Mouse (Mus musculus) spleen, adult 2 months (tissue): Measurements from ENCODE around the gene Mettl7a2.

Experiments
- CTCF ChIP-seq: fragments of 200-500 bp; IDR thresholded peaks from 2 replicates; pipeline ENCODE4 v1.5.1; 2011; ENCODE audit warnings: mild to moderate bottlenecking, inconsistent platforms; ENCODE audit not compliant: insufficient read depth, insufficient read length, insufficient replicate concordance; ENCODE audit errors: extremely low read depth
- POLR2A ChIP-seq: fragments of 200-500 bp; IDR thresholded peaks from 2 replicates; pipeline ENCODE4 v1.6.1; 2011; ENCODE audit warnings: low read depth, low read length, inconsistent platforms

DNA sequence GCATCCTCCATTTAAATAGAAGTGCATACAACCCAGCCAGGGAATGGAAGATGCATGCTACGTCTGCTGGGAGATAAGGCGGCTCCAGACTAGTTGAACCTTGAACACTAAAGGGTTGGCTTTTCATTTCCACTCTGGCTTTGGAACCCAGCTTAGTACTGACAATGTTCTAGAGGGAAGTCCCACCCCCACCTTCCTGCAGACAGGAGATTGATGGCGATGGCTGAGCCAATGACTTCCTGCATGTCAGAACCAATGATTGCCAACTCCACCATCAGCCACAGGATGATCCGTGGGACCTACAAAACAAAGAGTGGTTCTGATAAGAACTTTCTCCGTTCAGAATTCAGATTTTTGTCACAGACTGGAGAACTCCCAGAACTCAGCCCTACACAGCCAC, 53.1 kb downstream of the Mettl7a2 start:
- TF ChIP-seq POLR2A = no peak
- no peak for TF ChIP-seq CTCF
